Mouse (Mus musculus) c-Kit-negative CD71-positive TER-119-positive erythroid progenitor cells, embryonic 14.5 days (primary cell): ENCODE measurements around the gene Rbm11.

Experiments
- DNase-seq: peaks from one replicate; pipeline ENCODE4 v3.0.0-alpha.2; 2013; ENCODE audit warnings: low read depth, low spot score

Gene Rbm11

DNA sequence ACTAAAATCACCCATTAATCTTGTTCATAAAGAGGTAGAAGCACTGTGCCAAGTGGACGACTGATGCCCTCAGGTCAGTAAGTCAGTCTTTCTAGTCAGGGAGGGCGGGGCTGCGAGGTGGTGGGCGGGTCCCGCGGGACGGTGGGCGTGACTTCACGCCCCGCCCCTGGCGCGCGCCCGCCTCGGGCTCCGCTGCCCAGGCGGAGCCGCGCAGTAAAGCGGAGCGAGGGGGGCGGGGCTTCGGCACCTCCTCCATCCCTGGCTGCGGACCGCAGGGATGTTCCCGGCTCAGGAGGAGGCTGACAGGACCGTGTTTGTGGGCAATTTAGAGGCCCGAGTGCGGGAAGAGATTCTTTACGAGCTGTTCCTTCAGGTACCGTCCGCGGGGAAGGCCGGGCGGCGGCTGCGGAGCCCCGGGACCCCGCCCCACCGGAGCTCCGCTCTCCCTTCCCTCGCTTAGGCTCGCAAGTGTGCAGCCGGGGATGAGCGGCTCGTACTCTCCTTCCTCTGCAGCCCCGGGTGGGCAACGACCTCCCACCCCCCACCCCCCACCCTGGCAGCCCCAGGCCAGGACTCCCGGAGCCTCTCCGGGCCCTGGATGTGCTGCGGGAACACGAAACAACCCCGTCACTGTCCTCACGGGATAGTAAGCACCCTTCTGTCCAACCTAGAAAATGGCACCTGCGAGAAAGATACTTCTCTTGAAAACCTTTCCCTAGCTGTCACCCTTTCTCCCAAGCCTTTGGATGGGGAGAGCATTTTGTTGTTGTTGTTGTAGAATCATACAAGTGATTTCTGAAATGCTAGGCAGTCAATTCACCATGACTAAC lies at the start of gene Rbm11:
TSS of gene Rbm11 (plus strand) at position 174 of the 830 bp plus-strand sequence.
- DNase-seq, result peak; percentile 59

DNA sequence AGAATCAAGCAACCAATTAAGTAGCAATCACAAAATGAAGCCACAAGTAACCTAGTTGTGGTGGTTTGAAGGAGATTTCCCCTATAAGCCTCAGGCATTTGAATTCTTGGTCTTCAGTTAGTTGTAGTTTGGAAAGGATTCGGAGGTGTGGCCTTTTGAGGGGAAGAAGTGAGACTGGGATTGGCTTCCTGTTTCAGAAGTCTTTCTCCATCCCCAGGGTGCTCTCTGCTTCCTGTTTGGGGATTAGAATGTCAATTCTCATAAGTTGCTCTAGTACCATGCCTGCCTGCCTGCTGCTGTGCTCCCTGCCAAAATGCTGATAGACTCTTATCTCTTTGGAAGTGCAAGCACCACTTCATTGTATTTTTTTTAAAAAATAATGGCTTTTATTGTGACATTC lies 47.3 kb upstream of the Rbm11 start:
- no peak for DNase-seq

DNA sequence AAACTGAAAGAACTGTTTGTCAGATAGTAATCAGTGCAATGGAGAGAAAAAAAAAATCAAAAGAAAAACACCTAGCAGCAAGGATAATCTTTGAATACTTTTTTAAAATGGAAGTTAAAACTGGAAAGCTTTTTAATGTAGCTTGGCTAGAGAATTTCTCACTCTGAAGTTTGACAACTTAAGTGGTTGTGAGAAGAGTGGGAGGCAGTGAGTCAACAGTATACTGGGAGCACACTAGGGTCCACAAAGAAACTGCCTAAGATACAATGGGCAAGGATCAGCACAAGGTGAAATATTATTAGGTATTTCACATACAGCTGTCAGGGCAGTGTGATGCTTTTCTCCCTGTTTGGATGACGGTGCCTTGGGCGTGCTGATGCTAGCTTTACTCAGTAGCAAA lies 29.7 kb upstream of the Rbm11 start:
- DNase-seq, result no peak

DNA sequence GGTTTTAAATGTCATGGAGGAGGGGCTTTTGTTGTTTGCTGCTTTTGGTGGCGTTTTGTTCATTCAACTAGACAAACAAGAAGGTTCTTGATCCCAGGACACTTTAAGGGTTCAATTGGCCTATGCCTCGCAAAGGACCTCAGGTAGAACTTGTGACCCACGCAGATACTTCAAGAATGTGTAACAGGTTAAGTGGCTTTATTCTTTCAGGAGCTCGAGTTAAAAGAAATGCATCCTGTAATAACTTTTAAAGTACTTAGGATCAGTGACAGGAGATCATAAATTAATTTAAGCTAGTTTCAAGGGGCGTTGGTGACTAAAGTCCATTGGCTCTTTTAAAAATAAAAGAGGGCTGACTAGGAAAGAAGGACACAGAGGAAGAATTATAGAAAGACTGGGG lies 10.4 kb upstream of the Rbm11 start:
- DNase-seq, result no peak

DNA sequence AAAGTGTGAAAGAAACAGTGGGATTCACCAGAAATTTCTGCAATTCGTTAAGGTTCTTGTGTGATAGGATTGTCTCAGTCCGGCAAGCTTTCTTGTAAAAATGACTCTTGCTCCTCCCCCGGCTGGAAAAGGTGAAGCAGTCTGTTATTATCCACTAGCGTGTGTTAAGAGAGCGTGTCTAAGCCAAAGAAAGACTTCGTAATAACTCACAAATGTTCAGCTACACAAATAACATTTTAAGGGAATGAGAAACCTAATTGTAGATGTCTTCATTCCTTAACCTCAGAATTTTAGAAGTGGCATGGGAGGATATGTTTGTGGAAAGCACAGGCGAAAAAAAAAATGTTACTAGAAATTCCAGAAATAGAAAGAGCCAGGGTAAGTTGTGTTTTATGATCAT lies 6.7 kb upstream of the Rbm11 start, which contains the start of gene Lipi:
TSS of gene Lipi (minus strand) at position 101 of the 400 bp plus-strand sequence.
- no peak for DNase-seq

DNA sequence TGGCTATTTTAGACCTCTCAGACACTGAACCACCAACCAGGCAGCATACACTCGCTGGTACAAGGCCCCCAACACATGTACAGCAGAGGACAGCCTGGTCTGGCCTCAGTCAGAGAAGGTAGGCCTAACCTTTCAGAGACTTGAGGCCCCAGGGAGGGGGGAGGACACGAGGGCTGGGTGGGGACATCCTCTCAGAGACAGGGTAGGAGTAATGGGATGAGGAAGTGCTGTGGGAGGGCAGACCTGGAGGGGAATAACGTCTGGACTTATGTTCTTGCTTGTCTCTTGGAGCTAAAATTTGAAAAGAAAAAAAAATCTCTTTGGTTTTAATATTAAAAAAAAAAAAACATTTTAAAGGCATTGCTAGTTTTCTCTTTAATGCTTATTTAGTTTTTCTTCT lies 6.2 kb upstream of the Rbm11 start:
- DNase-seq, result no peak

DNA sequence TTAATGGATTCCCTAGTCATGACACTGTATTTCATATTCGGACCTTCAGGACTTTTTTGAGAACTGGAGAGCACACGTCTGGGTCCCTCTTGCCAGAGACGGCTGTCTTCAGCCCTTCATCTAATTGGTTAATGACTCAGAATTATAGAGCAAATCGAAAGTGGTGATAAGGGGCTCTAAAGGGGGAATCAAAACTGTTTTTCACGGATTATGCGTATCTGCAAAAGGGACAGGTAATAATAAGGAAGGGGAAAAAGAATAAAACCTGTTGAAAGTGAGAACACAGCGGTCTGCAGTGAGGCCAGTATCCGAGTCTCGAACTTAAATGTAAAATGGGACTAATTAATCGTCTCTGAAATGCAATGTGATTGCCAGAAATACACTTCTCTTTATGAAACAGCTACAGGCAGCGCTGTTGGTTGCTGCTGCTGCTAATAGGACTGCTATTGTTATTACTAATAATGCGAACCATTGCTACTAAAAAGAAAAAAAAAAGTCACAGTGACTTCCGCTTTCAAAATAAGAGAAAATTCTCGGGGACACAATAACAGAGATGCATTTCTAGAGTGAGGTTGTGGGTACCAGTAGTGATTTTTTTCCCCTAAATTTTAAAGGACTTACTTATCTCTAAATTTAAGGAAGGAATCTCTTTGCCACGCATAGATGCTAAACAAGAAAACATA lies 998 bp downstream of the Rbm11 start:
- peak; percentile 3 for DNase-seq

DNA sequence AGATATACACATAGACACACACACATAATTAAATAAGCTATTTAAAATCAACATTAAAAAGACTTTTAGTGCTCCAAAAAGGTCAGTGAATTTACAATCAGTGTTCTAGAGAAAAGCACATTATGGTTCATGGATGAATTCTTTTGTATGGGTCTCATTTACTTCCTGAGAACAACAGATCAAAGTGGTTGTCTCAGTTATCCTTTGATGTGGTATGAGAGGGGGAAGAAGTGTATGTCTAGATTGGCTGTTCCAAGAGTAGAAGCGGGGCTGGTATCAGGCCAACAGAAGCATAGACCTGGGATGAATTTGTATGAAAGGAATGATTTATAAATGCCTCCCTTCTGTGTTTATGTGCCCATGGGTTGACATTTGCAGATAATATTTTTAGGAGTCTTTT lies 13.8 kb downstream of the Rbm11 start:
- no peak for DNase-seq

DNA sequence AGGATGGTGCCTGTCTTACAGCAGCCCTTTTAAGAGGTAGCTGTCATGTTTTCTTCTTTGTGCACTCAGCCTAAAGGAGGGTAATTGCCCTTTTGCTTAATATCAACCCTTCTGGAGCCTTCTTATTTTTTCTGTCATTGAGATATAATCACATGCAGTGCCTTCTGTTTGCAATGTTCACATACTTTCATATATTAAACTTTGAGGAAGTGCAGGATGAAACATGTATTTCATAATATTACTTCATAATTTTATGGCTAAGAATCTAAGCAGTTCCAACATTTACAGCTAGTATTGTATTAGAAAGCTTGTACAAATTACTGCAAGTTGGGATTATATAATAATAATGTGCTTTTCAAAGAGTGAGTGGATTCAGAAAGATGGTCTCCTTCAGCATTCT lies 19.9 kb downstream of the Rbm11 start:
- no peak for DNase-seq

DNA sequence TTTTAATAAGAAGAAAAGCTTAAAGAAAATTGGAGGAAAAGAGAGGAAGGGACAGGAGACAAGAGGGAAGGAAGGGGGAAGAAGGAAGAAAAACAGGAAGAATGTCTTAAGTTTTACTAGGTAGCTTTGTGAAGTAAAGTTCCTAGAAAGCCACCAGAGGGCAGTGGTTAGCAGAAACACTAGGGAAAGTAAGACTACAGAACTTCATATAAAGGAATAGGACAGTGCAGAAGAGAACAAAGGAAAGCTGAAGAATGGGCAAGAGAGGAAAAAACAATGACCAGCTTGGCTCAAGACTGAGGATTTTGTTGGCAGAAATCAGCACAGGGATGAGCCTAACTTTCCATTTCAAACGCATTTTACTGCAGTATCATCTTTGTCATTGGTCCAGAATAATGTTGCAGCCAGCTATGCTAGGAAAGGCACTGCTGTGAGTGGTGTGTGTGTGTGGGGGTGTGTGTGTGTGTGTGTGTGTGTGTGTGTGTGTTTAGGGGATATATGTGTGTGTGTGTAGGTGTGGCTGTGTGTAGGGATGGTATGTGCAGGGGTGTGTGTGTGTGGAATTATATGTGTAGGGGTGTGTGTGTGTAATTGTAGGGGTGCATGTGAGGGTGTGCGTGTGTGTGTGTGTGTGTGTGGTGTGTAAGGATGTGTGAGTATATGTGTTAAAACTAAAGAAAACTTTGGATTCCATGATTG lies 25.2 kb downstream of the Rbm11 start:
- peak; percentile 5 for DNase-seq

DNA sequence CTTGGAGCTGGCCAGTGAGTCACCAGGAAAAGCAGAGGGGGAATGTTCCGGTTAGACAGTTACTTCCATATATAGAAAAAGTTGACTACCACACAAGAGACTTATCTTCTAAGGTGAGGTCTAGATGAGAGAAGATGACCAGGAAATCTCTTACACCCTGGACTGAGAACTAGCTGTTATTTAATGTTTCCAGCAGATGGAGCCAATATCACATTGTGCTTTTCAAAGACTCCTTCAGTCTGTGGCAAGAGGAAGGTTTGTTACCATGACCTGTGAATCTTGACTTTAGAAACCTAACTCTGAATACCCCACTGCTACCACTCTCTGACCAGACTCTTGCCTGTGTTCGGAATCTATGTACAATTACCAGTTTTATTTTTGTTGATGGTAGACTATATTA lies 35.2 kb downstream of the Rbm11 start:
- no peak for DNase-seq
